Mouse (Mus musculus): ENCODE measurements around the gene Prrc2c. TPM values are rescaled to one million over a fixed set of nuclear protein-coding genes. Genes with fewer than 3 reads are reported as not detected.
"Not testable (repeated sequence)": the region's sequence is repeated elsewhere in the genome, so short reads cannot be mapped to it uniquely, and the experiment has no call there.

Prrc2c gene
- polyA plus RNA-seq, 1 experiment from 2014 or later = 195 TPM

DNA sequence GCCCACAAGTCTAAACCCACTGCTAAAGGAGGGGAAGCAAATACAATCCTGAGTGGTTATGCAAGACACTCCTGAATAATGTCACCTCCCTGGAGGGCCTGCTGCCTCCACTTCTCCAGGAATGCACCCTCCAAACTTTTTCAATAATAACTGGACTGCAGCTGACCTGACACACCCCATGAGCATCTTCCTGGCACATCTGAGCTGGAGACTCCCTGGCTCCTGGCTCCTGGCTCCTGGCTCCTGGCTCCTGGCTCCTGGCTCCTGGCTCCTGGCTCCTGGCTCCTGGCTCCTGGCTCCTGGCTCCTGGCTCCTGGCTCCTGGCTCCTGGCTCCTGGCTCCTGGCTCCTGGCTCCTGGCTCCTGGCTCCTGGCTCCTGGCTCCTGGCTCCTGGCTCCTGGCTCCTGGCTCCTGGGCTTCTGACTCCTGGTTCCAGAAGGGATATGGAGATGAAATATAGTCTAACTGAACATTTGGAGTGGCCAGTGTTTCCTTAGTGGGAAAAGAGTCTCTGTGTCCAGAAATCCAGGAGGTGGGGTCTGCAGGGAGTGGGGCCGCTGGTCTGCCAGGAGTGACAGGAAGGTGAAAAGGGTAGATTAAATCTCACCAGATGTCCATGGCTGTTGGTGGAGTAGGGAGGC is 104.9 kb downstream of the Prrc2c start:
- not testable (repeated sequence) for ATAC-seq (ENCODE audit: low FRiP score, low read depth); H3K4me1 ChIP-seq; H3K4me3 ChIP-seq; H3K27ac ChIP-seq; H3K4me2 ChIP-seq (replicated peaks); H3K9ac ChIP-seq; H3K27me3 ChIP-seq; H3K36me3 ChIP-seq; H3K9me3 ChIP-seq
- WGBS = 29% methylated on average over 1 of the region's 1 CpGs

GRCm38 (mm10) chr1:162628326-162628725 is 112.0 kb downstream of the Prrc2c start:
- not testable (repeated sequence) for H3K4me2 ChIP-seq (replicated peaks); H3K4me1 ChIP-seq; H3K9ac ChIP-seq; ATAC-seq (ENCODE audit: low FRiP score, low read depth); H3K27me3 ChIP-seq; H3K4me3 ChIP-seq; H3K9me3 ChIP-seq; H3K27ac ChIP-seq; H3K36me3 ChIP-seq
- 95% methylated on average over 15 of the region's 15 CpGs for WGBS

DNA sequence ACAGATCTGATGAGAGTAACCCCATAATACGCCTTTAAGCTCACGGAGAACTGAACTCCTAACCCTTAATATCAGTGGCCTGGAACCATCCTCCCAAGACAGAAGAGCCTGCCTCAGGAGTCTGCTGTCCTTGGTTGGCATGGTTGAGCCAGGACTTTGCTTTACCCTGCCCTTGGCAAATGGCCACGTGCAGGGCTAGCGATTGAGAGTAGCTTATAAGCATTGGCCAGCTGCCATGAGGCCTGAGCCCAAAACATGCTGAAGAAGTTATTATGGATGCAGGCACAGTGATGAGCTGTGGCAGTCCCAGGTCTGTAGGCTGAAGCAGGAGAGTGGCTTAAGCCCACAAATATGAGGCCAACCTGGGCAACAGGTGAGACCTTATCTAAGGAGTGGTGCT is 112.5 kb downstream of the Prrc2c start:
- H3K27me3 ChIP-seq; H3K9ac ChIP-seq; H3K4me1 ChIP-seq; H3K4me2 ChIP-seq (replicated peaks); H3K27ac ChIP-seq; H3K9me3 ChIP-seq; H3K4me3 ChIP-seq; ATAC-seq (ENCODE audit: low FRiP score, low read depth); H3K36me3 ChIP-seq: not testable (repeated sequence)
- WGBS = 90% methylated on average over 4 of the region's 4 CpGs

- no peak overlapping the region for H3K27ac ChIP-seq
- no peak overlapping the region for H3K4me3 ChIP-seq
- no peaks in the 10 kb centered on the region for H3K9me3 ChIP-seq
- H3K27me3 ChIP-seq = no peaks in the 10 kb centered on the region
- no peak overlapping the region for H3K9ac ChIP-seq
- no peak for ATAC-seq (ENCODE audit: low FRiP score, low read depth)
- H3K4me2 ChIP-seq (replicated peaks) = no peak overlapping the region
- H3K36me3 ChIP-seq = no peaks in the 10 kb centered on the region
- no peaks in the 10 kb centered on the region for H3K4me1 ChIP-seq
- 69% methylated on average over 7 of the region's 7 CpGs for WGBS
Measured at GRCm38 (mm10) chr1:162625229-162625628, 115.1 kb downstream of the Prrc2c start.

DNA sequence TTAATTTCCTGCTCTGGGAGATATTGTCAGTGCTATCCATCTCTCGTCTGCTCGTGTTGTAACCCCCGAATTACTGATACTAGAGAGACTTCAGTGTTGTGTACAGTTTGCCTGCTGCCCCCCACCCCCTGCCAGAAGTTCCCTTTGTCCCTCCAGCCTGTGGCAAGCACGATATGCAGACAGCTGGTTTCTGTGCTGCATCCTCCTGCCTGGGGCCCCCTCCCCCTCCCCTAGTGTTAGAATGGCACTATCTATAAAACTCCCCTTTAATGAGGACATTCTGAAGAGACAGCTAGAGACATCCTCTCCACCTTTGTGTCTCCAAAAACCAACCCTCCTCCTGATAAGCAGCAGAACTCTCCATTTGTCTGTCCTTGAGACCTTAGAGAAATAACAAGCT is 116.5 kb downstream of the Prrc2c start:
- WGBS = 28% methylated on average over 4 of the region's 4 CpGs
- ATAC-seq (ENCODE audit: low FRiP score, low read depth) = no peak
- no peak overlapping the region for H3K4me3 ChIP-seq

More for the DNA sequence above, 116.5 kb downstream of the Prrc2c start:
- Histone ChIP-seq H3K9ac (no peak overlapping the region), H3K27ac (no peak overlapping the region), H3K27me3 (no peaks in the 10 kb centered on the region), H3K4me2 (replicated peaks) (no peak overlapping the region), H3K9me3 (no peaks in the 10 kb centered on the region), H3K4me1 (no peaks in the 10 kb centered on the region), H3K36me3 (no peaks in the 10 kb centered on the region)

Small RNA genes within 50 kb of the gene (microRNA-seq; reads per million reads assigned to microRNA genes)
- gene Gm27616 = not detected

Other genes starting within 250 kb of the Prrc2c start
- 31.4 and 31.8 TPM in 2 replicates for gene Mettl13, start 192.0 kb downstream of the Prrc2c start, polyA plus RNA-seq (2015; fragmentation: Nextera tagmentation; extraction: Ambion mirVana)
- gene Vamp4, start 170.0 kb downstream of the Prrc2c start, polyA plus RNA-seq (2015; fragmentation: Nextera tagmentation; extraction: Ambion mirVana) = 87.4 and 88.7 TPM in 2 replicates
- 0.06 and 0.11 TPM in 2 replicates for gene Myoc, start 101.4 kb downstream of the Prrc2c start, polyA plus RNA-seq (2015; fragmentation: Nextera tagmentation; extraction: Ambion mirVana)
- not detected in 2 replicates for gene Myocos, start 82.3 kb downstream of the Prrc2c start, polyA plus RNA-seq (2015; fragmentation: Nextera tagmentation; extraction: Ambion mirVana)
- 0.23 and 0.51 TPM in 2 replicates for gene Fmo4, start 73.4 kb upstream of the Prrc2c start, polyA plus RNA-seq (2015; fragmentation: Nextera tagmentation; extraction: Ambion mirVana)
- 12.0 and 14.9 TPM in 2 replicates for gene Fmo1, start 126.1 kb upstream of the Prrc2c start, polyA plus RNA-seq (2015; fragmentation: Nextera tagmentation; extraction: Ambion mirVana)
- 0.38 and 0.45 TPM in 2 replicates for gene Fmo2, start 158.2 kb upstream of the Prrc2c start, polyA plus RNA-seq (2015; fragmentation: Nextera tagmentation; extraction: Ambion mirVana)
- gene Fmo6, start 197.0 kb upstream of the Prrc2c start, polyA plus RNA-seq (2015; fragmentation: Nextera tagmentation; extraction: Ambion mirVana) = 0.40 and 0.66 TPM in 2 replicates
- gene Fmo3, start 244.0 kb upstream of the Prrc2c start, polyA plus RNA-seq (2015; fragmentation: Nextera tagmentation; extraction: Ambion mirVana) = not detected in 2 replicates